Mouse (Mus musculus) erythroblast, embryonic 14.5 days (primary cell): ENCODE data around the gene Adcy4. TPM values are rescaled to one million over a fixed set of nuclear protein-coding genes. Genes with fewer than 3 reads are reported as not detected.

Source experiments
- H3K27me3 ChIP-seq: 2 replicates; pipeline ENCODE4 v1.6.1; 2012; ENCODE audit warnings: inconsistent platforms; ENCODE audit not compliant: control insufficient read depth
- H3K36me3 ChIP-seq: 2 replicates; pipeline ENCODE4 v1.6.1; 2012; ENCODE audit warnings: mild to moderate bottlenecking, inconsistent platforms; ENCODE audit not compliant: control insufficient read depth
- H3K4me1 ChIP-seq: 2 replicates; pipeline ENCODE4 v1.6.1; 2012; ENCODE audit warnings: inconsistent platforms; ENCODE audit not compliant: control insufficient read depth
- H3K4me3 ChIP-seq: replicated peaks from 2 replicates; pipeline ENCODE3; 2012; ENCODE audit warnings: moderate library complexity, mild to moderate bottlenecking, inconsistent platforms
- H3K9me3 ChIP-seq: 2 replicates; pipeline ENCODE4 v1.6.1; 2012; ENCODE audit warnings: low read length, inconsistent platforms, mixed read lengths; ENCODE audit not compliant: control insufficient read depth
- GATA1 ChIP-seq: IDR thresholded peaks from 2 replicates; pipeline ENCODE4 v1.6.1; 2012; ENCODE audit warnings: low read length, inconsistent platforms, mixed read lengths
- TAL1 ChIP-seq: IDR thresholded peaks from 3 replicates; pipeline ENCODE4 v1.6.1; 2012; ENCODE audit warnings: low read length, inconsistent platforms, mixed read lengths
- polyA plus RNA-seq: library from polyadenylated mRNA; stranded (reverse); fragments of >175 nt; gene quantifications from 2 replicates; pipeline ENCODE4 v1.2.3, GENCODE M21; 2012

The Adcy4 gene
- polyA plus RNA-seq, 1 experiment: 0.02 TPM

DNA sequence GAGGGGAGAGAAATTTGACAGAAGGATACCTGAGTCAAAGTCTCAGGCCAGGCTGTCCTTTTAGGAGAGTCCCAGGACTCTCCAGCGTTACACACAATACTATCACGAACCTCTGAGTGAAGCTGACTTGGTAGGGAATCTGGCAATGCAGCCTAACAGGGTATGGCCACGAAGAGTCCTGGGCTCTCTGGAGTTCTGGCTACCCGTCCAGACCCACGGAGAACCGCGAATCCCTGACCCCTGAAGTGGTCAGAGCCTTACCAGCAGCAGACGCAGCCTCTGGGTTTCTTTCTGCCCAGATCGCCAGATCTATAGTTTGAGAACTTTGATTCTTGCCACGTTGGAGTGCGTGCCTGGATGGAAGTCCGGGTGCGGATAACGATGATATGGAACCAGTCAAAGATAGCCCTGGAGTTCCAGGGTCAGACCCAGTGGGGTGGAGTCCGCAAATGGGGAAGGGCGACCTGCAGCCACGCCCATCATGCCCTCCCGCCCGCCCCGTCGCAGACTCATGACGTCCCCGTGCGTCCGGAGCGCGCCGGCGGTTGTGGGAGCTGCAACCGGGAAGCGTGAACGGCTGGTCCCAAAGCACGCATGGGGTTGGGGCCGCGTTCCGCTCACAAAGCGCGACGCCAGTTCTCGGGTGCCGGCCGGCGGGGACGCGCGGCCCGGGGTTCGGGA, 38.6 kb downstream of the Adcy4 start, which contains the start of the genes Dhrs1 and Nop9:
Gene Dhrs1 (minus strand): TSS at position 511 of the 681 bp plus-strand sequence.
Gene Nop9 (plus strand): TSS at position 514 of the 681 bp plus-strand sequence.
- H3K36me3 ChIP-seq: peaks cover 40% of the 10 kb centered on the region
- H3K4me1 ChIP-seq: peaks cover 45% of the 10 kb centered on the region
- no peaks in the 10 kb centered on the region for H3K27me3 ChIP-seq
- TF ChIP-seq GATA1: 0 out of 2 replicates have a peak, but pooled peaks have one; percentile 24
- no peak for TF ChIP-seq TAL1
- H3K9me3 ChIP-seq: no peaks in the 10 kb centered on the region
- peak within 1 kb of the TSS; percentile 91 for H3K4me3 ChIP-seq

DNA sequence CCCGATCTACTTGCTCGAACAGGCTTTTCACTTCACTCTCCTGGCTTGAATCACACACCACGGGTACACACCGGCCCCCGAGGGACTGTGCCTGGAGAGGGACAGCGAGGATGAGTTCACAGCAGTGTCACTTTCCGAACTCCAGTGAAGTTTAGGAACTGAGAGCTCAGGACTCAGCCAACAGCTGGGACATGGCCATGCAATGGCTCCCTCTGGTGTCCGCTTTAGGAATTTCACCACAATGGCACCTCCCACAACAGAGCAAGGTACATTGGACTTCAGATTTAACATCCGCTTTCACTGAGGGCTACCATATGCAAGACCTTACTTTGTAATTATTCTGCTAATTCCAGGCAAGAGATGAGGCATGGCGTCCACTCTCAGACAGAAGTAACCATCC, 40.2 kb downstream of the Adcy4 start:
- Histone ChIP-seq H3K27me3 (no peaks in the 10 kb centered on the region), H3K4me3 (no peak overlapping the region), H3K4me1 (peaks cover 45% of the 10 kb centered on the region), H3K36me3 (peaks cover 36% of the 10 kb centered on the region), H3K9me3 (no peaks in the 10 kb centered on the region)
- TF ChIP-seq GATA1 (no peak), TAL1 (no peak)

DNA sequence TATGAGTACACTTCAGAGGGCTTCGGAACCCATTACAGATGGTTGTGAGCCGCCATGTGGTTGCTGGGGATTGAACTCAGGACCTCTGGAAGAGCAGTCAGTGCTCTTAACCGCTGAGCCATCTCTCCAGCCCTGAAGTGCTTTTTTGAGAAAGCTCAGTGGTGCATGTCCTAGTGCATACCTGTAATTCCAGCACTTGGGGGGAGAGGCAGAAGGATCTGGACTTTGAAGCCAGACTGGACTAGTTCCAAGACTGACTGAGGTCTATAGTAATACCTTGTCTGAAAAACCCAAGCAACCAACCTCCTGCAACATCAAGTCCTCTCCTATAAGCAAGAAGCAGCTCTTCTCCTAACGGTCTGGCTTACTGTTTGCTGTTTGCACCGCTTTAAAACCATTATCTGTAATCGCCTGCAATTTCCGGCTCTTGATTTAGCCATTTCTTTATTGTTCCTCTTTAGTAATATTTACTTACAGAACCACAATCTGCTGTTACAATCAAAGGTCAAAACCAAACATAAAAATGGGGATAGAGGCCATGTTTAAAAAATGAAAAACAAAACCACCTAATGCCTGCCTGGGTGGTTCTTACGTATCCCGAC, 46.7 kb downstream of the Adcy4 start:
- Histone ChIP-seq H3K4me1 (no peaks in the 10 kb centered on the region), H3K36me3 (peaks cover 22% of the 10 kb centered on the region), H3K9me3 (no peaks in the 10 kb centered on the region), H3K27me3 (peaks cover 7% of the 10 kb centered on the region), H3K4me3 (no peak overlapping the region)
- TF ChIP-seq GATA1 (no peak), TAL1 (no peak)

DNA sequence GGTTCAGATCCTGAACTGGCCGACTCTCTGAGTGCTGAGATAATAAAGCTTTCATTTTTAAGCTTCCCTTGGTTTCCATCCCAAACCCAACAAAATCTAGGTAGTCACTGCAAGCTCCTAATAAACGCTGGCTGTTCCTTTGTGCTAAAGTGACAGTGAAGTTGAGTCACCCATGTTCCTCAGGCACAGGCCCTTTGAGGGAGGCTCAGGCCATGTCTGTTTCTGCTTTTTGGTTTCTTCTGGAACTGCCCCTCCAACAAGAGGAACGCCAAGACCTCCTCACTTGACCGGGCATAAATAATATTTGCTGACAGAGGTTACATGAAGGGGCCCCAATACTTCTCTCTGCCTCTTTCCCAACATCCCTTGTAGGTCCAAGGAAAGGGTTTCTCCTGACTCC, 48.1 kb downstream of the Adcy4 start:
- H3K36me3 ChIP-seq: peaks cover 18% of the 10 kb centered on the region
- TF ChIP-seq GATA1: no peak
- no peak for TF ChIP-seq TAL1
- H3K9me3 ChIP-seq: no peaks in the 10 kb centered on the region
- H3K27me3 ChIP-seq: peaks cover 7% of the 10 kb centered on the region
- peaks cover 2% of the 10 kb centered on the region; the same call in 1 of the 2 replicates for H3K4me1 ChIP-seq
- no peak overlapping the region for H3K4me3 ChIP-seq

DNA sequence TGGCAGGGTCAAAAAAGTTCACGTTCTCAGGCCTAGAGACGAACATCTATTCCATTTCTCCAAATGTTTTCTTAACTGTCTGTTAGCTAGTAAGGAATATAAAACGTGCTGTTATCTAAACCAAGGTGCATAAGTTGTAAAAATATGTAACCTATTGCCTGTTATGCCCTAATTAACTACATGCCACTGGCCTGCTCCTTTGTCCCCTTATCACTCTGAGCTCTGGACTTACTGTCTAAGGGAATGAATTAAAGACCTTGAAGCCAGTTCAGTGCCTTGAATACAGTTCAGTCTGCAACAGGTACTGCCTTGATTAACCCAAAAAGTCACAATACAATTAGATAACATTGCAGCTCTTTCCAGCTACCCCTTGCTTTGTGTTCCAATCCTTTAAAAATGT, 48.6 kb downstream of the Adcy4 start:
- no peak overlapping the region for H3K4me3 ChIP-seq
- H3K36me3 ChIP-seq: peaks cover 14% of the 10 kb centered on the region
- no peaks in the 10 kb centered on the region for H3K9me3 ChIP-seq
- H3K4me1 ChIP-seq: peaks cover 3% of the 10 kb centered on the region; the same call in 1 of the 2 replicates
- TF ChIP-seq GATA1: no peak
- TF ChIP-seq TAL1: no peak
- H3K27me3 ChIP-seq: peaks cover 7% of the 10 kb centered on the region

DNA sequence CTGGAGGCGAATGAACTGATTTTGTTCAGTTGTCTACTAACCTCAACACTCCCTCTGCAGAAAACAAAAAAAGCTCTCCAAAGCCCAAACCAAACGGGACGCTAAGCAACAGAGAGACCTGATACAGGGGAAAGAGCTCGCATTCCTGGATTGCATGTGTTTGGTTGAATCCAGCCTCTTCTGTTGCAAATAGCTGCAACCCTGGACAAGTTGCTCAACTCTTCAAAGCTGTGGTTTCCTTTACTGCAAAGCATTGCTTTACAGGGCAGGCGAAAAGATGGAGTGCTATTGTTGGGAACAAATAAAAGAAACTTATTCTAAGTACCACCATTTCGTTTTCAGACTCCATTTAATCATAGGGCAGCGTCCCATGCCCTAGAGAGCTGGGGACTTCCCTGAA, 49.0 kb downstream of the Adcy4 start:
- no peaks in the 10 kb centered on the region for H3K9me3 ChIP-seq
- TF ChIP-seq GATA1 (no peak), TAL1 (no peak)

DNA sequence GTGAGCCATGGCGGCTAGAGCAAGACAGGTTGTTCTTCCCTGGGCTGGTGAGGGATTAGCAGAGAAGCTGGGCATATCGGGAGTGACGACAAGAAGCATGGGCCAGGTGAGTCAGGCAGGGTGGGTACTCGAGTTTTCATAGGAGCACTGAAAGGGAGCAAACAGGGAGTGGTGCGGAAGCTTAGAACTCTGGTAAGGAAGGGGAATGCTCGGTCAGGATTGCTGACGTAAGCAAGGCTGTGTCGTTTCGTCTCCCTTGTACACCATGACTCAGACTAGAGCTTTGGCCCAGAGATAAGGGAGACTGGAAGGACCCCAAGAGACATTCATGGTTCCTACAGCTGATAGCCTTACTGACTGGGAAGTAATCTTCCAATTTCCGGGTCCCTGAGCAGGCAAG, 50.0 kb downstream of the Adcy4 start:
- no peak overlapping the region for H3K4me3 ChIP-seq
- TF ChIP-seq GATA1: no peak
- no peak for TF ChIP-seq TAL1
- peaks cover 3% of the 10 kb centered on the region for H3K36me3 ChIP-seq
- peaks cover 3% of the 10 kb centered on the region; the same call in 1 of the 2 replicates for H3K4me1 ChIP-seq
- H3K9me3 ChIP-seq: no peaks in the 10 kb centered on the region
- H3K27me3 ChIP-seq: peaks cover 7% of the 10 kb centered on the region

More for the DNA sequence above, 49.0 kb downstream of the Adcy4 start:
- H3K4me1 ChIP-seq: peaks cover 3% of the 10 kb centered on the region; the same call in 1 of the 2 replicates
- peaks cover 7% of the 10 kb centered on the region for H3K27me3 ChIP-seq
- no peak overlapping the region for H3K4me3 ChIP-seq
- peaks cover 9% of the 10 kb centered on the region for H3K36me3 ChIP-seq

DNA sequence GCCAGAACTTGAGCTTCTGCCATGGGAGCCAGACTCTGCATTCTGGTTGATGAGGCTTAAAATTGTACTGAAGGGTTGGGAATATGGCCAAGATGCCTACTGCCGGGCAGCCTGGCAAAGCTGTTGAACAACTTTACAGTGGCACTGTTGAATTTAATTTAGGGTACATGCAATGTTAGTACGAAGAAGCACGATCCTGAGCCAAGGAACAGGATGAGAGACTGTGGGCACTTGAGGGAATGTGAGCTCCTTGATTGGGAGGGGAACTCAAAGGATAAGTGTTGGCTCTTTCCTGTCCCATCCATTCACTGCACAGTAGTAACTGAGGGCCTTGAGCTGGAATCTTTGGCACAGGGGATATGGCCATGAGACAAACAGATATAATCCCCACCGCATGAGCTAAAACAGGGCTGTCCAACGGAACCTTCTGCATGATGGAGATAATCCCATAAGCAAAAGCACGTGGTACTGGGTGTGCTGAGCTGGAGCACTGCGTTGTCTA, 53.3 kb downstream of the Adcy4 start:
- no peak for TF ChIP-seq TAL1
- no peak for TF ChIP-seq GATA1
- Histone ChIP-seq H3K36me3 (no peaks in the 10 kb centered on the region), H3K27me3 (peaks cover 9% of the 10 kb centered on the region), H3K4me1 (peaks cover 3% of the 10 kb centered on the region; the same call in 1 of the 2 replicates), H3K4me3 (no peak overlapping the region), H3K9me3 (no peaks in the 10 kb centered on the region)

DNA sequence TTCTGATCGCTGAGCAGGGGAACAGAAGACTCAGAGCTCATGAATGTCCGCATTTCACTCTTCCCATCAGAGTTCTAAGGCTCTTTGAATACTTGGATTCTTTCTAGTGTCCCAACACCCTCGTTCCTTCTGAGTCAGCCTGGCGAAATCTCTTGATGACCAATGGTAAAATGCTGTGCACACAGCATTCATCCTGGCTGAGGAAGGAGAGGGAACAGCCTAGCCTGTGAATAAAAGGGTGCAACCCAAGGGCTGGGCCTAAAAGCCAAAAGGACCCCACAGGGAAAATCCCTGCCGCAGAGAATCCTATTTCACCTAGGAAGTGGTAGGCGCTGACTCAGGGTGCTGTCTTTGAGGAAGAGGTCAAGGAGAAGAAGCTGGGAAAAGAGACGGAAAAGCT, 53.8 kb downstream of the Adcy4 start:
- Histone ChIP-seq H3K27me3 (peaks cover 9% of the 10 kb centered on the region), H3K4me1 (peaks cover 3% of the 10 kb centered on the region; the same call in 1 of the 2 replicates), H3K9me3 (no peaks in the 10 kb centered on the region), H3K36me3 (no peaks in the 10 kb centered on the region), H3K4me3 (no peak overlapping the region)
- TF ChIP-seq TAL1: no peak
